Mouse (Mus musculus): ENCODE measurements around the gene Hbs1l. TPM values are rescaled to one million over a fixed set of nuclear protein-coding genes. Genes with fewer than 3 reads are reported as not detected.

The Hbs1l gene
- polyA plus RNA-seq, 1 experiment: 73.6 TPM

- Histone ChIP-seq H3K4me1 (ENCODE audit: control insufficient read depth, insufficient read depth, low read length) (no peaks in the 10 kb centered on the region), H3K4me3 (ENCODE audit: insufficient read depth, low read length) (no peak overlapping the region), H3K27ac (ENCODE audit: insufficient read depth, low read length) (no peak overlapping the region)
- no peak for TF ChIP-seq POLR2A (IDR thresholded peaks at IDR 0.05; ENCODE audit: low read depth, low read length)
- no peak for TF ChIP-seq CTCF (IDR thresholded peaks at IDR 0.05; ENCODE audit: borderline replicate concordance, insufficient read depth, low read length)
Measured at GRCm38 (mm10) chr10:21351766-21352165, 56.0 kb downstream of the Hbs1l start.

DNA sequence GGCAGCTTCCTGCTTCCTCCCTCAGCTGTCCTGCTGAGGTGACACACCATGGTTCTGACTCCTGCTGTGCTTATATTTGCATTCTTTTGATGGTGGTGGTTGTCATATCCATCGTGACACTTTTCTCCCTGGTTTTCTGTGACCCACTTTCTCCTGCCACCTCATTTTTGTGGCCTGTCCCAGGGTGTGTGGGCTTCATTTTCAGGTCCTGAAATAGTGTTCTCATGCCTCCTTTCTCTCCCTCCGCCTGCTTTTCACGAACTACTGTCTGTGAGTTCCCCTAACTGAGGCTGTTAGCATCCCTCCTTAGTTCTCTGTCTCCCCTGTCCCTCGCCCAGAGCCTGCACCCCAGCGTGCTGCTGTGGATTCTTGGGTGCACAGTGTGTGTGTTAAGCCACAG is 58.1 kb downstream of the Hbs1l start:
- Histone ChIP-seq H3K27ac (ENCODE audit: insufficient read depth, low read length) (no peak overlapping the region), H3K4me3 (ENCODE audit: insufficient read depth, low read length) (no peak overlapping the region), H3K4me1 (ENCODE audit: control insufficient read depth, insufficient read depth, low read length) (no peaks in the 10 kb centered on the region)
- TF ChIP-seq POLR2A (IDR thresholded peaks at IDR 0.05; ENCODE audit: low read depth, low read length) (no peak), CTCF (IDR thresholded peaks at IDR 0.05; ENCODE audit: borderline replicate concordance, insufficient read depth, low read length) (no peak)

GRCm38 (mm10) chr10:21354506-21354905 is 58.7 kb downstream of the Hbs1l start:
- Histone ChIP-seq H3K4me3 (ENCODE audit: insufficient read depth, low read length) (no peak overlapping the region), H3K4me1 (ENCODE audit: control insufficient read depth, insufficient read depth, low read length) (no peaks in the 10 kb centered on the region), H3K27ac (ENCODE audit: insufficient read depth, low read length) (no peak overlapping the region)
- TF ChIP-seq POLR2A (IDR thresholded peaks at IDR 0.05; ENCODE audit: low read depth, low read length) (no peak), CTCF (IDR thresholded peaks at IDR 0.05; ENCODE audit: borderline replicate concordance, insufficient read depth, low read length) (no peak)

- TF ChIP-seq POLR2A (IDR thresholded peaks at IDR 0.05; ENCODE audit: low read depth, low read length): no peak
- TF ChIP-seq CTCF (IDR thresholded peaks at IDR 0.05; ENCODE audit: borderline replicate concordance, insufficient read depth, low read length): no peak
- Histone ChIP-seq H3K27ac (ENCODE audit: insufficient read depth, low read length) (no peak overlapping the region), H3K4me1 (ENCODE audit: control insufficient read depth, insufficient read depth, low read length) (no peaks in the 10 kb centered on the region), H3K4me3 (ENCODE audit: insufficient read depth, low read length) (no peak overlapping the region)
Measured at GRCm38 (mm10) chr10:21357986-21358385, 62.2 kb downstream of the Hbs1l start.

DNA sequence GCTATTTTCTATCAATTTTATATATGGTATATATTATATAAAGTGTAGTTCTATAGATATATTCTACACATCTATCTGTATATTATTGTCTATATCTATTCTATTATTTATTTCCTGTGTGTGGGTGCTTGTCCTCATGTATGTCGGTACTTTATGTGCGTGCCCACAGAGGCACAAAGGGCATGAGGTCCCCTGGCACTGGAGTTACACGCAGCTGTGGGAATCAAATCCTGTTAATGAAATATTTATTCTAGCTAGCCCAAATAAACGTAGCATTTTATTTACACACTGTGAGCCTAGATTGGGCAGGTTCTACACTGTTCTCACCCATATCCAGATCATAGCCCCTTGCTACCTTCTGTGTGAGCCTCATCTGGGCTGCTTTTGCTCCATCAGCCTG is 63.3 kb downstream of the Hbs1l start:
- Histone ChIP-seq H3K4me3 (ENCODE audit: insufficient read depth, low read length) (no peak overlapping the region), H3K4me1 (ENCODE audit: control insufficient read depth, insufficient read depth, low read length) (no peaks in the 10 kb centered on the region), H3K27ac (ENCODE audit: insufficient read depth, low read length) (no peak overlapping the region)
- TF ChIP-seq POLR2A (IDR thresholded peaks at IDR 0.05; ENCODE audit: low read depth, low read length) (no peak), CTCF (IDR thresholded peaks at IDR 0.05; ENCODE audit: borderline replicate concordance, insufficient read depth, low read length) (no peak)

DNA sequence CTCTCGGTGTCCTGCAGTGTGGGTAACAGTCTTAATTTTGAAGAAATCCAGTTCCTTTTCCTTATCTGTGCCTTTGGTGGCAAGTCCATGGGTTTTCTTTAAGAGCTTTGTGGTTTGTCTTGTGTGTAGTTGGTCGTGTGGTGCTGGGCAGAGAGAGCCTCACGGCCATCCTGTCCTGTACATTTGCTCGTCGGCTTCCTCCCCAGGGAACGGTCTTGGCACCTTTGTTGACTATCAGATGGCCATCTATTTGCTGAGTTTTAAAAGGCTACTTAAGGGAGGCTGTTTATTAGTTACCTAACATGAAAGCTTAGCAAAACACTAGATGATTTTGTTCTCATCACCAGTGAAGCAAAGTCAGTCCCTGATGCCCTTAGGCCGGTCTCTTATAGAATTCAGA is 66.1 kb downstream of the Hbs1l start:
- no peak overlapping the region for H3K27ac ChIP-seq (ENCODE audit: insufficient read depth, low read length)
- no peaks in the 10 kb centered on the region for H3K4me1 ChIP-seq (ENCODE audit: control insufficient read depth, insufficient read depth, low read length)
- TF ChIP-seq CTCF (IDR thresholded peaks at IDR 0.05; ENCODE audit: borderline replicate concordance, insufficient read depth, low read length): no peak
- no peak for TF ChIP-seq POLR2A (IDR thresholded peaks at IDR 0.05; ENCODE audit: low read depth, low read length)
- H3K4me3 ChIP-seq (ENCODE audit: insufficient read depth, low read length): no peak overlapping the region

DNA sequence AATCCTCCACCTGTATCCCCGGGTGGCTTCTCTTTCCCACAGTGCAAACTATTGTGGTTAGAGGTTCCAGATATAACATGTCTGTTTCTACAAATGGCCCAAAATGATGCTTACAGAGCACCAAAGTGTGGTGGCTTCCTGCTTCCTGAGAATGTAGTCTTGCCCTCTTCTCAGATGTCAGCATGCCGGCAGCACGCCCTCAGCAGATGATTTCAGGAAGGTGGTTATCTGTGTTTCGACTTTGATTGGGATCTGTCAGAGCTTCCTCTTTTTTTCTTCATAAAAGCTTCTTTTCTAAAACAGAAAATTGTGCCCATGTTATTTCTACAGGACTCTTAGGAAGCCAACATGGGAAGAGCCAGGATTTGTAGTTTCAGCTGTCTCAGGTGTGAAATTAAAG is 67.5 kb downstream of the Hbs1l start:
- Histone ChIP-seq H3K4me3 (ENCODE audit: insufficient read depth, low read length) (no peak overlapping the region), H3K4me1 (ENCODE audit: control insufficient read depth, insufficient read depth, low read length) (no peaks in the 10 kb centered on the region), H3K27ac (ENCODE audit: insufficient read depth, low read length) (no peak overlapping the region)
- TF ChIP-seq CTCF (IDR thresholded peaks at IDR 0.05; ENCODE audit: borderline replicate concordance, insufficient read depth, low read length) (no peak), POLR2A (IDR thresholded peaks at IDR 0.05; ENCODE audit: low read depth, low read length) (no peak)

DNA sequence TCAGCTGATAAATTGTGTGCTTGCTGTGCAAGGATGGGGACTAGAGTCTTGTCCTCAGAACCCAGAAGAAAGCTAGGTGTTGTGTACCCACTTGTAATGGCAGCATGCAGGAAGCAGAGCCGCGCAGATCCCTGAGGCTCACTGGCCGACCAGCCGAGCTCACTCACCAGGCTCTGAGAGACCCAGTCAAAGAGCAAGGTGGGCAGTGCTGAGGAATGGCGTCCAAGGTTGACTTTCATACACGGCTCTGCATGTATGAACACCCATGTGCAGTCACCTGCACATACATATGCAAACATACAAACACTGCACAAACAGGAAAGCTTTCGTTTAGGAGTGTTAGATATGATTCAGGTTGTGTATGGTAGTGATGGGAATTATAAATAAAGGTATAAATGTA is 69.2 kb downstream of the Hbs1l start:
- Histone ChIP-seq H3K4me3 (ENCODE audit: insufficient read depth, low read length) (no peak overlapping the region), H3K4me1 (ENCODE audit: control insufficient read depth, insufficient read depth, low read length) (no peaks in the 10 kb centered on the region), H3K27ac (ENCODE audit: insufficient read depth, low read length) (no peak overlapping the region)
- TF ChIP-seq CTCF (IDR thresholded peaks at IDR 0.05; ENCODE audit: borderline replicate concordance, insufficient read depth, low read length) (no peak), POLR2A (IDR thresholded peaks at IDR 0.05; ENCODE audit: low read depth, low read length) (no peak)

DNA sequence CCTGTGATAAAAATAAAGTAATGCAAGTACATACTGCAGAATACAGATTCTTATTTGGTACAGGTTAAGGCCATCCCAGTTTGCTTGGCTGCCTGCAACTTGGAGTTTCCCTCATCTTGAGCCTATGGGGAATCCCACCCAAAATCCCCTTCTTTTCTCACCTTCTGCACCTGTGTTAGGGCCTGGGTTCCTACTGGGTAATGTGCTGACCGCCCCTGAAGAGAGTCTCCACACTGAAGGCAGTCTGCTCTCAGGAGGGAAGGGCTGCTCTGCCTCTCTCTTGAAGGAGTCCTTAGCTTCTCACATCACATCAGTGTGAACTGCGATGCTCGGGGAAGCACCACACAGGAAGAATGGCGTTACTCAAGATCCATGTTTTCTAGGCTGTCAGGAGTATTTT is 70.1 kb downstream of the Hbs1l start:
- Histone ChIP-seq H3K4me3 (ENCODE audit: insufficient read depth, low read length) (no peak overlapping the region), H3K4me1 (ENCODE audit: control insufficient read depth, insufficient read depth, low read length) (no peaks in the 10 kb centered on the region), H3K27ac (ENCODE audit: insufficient read depth, low read length) (no peak overlapping the region)
- TF ChIP-seq POLR2A (IDR thresholded peaks at IDR 0.05; ENCODE audit: low read depth, low read length): no peak

DNA sequence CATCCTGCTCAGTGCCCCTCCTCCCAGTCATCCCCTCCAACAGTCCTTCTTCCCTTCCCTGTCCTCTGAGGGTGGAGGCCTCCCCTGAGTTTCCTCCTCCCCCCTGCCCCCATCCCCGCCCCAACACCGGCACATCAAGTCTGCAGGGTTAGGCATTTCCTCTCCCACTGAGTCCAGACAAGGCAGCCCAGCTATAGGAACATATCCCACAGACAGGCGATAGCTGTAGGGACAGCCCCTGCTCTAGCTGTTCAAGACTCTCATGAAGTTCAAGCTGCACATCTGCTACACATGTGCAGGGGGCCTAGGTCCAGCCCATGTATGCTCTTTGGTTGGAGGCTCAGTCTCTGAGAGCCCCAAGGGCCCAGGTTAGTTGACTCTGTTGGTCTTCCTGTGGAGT is 70.7 kb downstream of the Hbs1l start:
- Histone ChIP-seq H3K4me1 (ENCODE audit: control insufficient read depth, insufficient read depth, low read length) (no peaks in the 10 kb centered on the region), H3K4me3 (ENCODE audit: insufficient read depth, low read length) (no peak overlapping the region), H3K27ac (ENCODE audit: insufficient read depth, low read length) (no peak overlapping the region)
- TF ChIP-seq POLR2A (IDR thresholded peaks at IDR 0.05; ENCODE audit: low read depth, low read length) (no peak), CTCF (IDR thresholded peaks at IDR 0.05; ENCODE audit: borderline replicate concordance, insufficient read depth, low read length) (no peak)

DNA sequence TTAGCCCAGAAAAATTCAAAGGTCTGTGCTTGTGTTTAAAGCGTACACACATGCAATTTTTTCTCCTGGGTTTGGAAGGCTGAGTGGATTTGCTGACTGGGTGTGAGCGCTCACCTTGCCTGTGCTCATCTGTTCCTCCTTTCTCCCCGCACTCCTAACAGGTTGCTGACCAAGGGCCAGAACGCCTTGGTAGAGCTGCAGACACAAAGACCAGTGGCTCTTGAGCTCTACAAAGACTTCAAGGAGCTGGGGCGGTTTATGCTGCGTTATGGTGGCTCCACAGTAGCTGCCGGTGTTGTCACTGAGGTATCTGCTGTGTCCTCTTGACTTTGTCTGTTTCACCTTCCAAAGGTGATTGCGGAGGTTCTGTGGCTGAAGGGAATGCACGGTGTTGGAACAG is 71.7 kb downstream of the Hbs1l start:
- TF ChIP-seq POLR2A (IDR thresholded peaks at IDR 0.05; ENCODE audit: low read depth, low read length) (no peak), CTCF (IDR thresholded peaks at IDR 0.05; ENCODE audit: borderline replicate concordance, insufficient read depth, low read length) (no peak)
- no peak overlapping the region for H3K4me3 ChIP-seq (ENCODE audit: insufficient read depth, low read length)
- H3K4me1 ChIP-seq (ENCODE audit: control insufficient read depth, insufficient read depth, low read length): no peaks in the 10 kb centered on the region
- H3K27ac ChIP-seq (ENCODE audit: insufficient read depth, low read length): no peak overlapping the region
